Mouse (Mus musculus): Measurements from ENCODE around the gene Asxl1. TPM values are rescaled to one million over a fixed set of nuclear protein-coding genes. Genes with fewer than 3 reads are reported as not detected.

Asxl1 gene
- polyA plus RNA-seq, 2 experiments from 2014 or later: 13.9 to 20.4 TPM

GRCm38 (mm10) chr2:153444254-153445136 lies 98.9 kb downstream of the Asxl1 start:
- peak; percentile 43 for ATAC-seq

DNA sequence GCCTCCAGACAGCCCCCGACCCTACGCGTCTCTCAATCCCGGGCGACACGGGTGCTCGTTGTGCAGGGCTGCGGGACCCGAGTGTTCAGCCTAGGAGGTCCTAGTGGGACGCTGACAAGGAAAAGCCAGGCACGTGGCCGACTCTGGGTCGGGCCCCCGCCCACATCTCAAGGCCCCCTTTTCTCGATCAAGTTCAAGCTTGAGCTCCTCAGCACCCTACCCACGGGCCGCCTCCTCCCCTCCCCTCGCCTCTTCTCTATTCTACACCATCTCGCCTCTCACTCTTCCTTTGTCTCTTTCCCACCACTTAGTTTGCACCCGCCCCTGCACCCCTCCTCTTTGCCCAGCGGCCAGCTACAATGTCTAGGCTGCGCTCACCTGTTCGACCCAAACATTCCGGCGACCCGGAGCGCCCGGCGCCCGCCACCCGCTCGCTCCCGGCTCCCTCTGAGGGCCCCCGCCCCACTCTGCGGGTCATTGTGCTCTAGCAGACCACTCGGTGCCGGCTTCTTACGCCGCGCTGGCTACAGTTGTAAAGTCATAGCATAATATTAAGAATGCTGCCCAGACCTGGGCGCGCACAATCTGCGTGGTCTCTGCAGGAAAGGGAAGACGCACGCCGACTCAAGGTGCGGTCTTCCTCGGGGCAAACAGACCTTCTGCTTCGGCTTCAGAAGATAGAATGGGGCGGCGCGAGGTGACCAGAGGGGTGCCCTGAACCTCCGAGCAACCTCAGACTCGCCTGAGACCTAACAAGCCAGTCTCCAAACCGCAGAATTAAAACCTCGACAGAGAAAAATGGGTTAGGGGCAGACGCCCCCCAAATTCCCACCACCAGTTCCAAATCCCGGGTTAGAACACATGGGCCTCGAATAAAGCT lies 99.7 kb downstream of the Asxl1 start:
- ATAC-seq: no peak

DNA sequence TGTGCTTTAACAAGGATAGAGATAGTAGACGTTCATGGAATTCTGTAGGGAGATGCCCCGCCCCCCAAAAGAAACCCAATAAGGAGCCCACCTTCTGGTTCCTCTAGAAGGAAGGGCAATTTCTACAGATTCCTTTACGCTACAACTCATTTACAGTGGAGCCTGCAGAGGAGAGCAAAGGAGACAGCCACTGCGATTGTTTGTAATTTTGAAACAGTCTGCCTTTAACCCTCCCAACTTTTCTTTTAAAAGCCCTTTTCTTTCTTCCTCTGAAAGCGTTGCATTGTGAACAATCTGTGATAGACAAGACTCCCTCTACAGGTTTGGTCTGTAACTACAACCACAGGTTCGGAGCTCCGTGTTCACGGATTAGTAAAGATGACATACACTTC lies 100.4 kb downstream of the Asxl1 start:
- peak; percentile 60 for ATAC-seq

DNA sequence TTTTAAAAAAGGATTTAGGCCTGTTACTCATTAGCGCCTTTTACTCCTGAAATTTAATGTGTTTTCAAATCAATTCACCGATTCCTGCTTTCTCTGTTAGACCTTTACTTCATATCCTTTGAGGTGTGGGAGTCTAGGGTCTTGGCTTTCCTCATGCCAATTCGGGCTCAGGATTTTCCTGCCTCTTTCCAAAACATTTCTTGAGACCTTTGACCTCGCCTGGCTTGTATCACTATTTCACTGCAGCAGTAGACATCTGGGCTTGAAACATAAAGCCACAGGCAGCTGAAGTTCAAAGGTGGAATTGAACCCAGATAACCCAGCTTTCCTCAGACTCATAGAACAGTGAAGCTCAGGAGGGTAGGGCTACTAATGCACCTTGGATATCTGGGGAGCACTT lies 100.8 kb downstream of the Asxl1 start:
- ATAC-seq: no peak

GRCm38 (mm10) chr2:153447719-153448118 lies 102.1 kb downstream of the Asxl1 start:
- no peak for ATAC-seq

DNA sequence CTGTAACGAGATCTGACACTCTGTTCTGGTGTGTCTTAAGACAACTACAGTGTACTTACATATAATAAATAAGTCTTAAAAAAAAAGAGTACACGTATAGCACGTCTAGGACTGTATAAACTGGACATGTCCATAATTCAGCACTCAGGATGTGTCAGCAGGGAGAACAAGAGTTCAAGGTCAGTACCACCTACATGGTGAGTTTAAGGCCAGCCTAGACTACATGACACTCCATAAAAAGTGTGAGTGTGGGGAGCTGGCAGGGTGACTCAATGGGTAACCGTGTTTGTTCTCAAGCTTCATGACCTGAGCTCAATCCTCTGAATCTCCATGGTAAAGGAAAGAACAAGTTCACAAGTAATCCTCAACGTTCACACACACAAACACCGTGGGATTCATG lies 102.9 kb downstream of the Asxl1 start:
- ATAC-seq: no peak

Other genes starting within 250 kb of the Asxl1 start
- under 1 TPM in 1 of 2 experiments, not detected in 1; 0.97 TPM for gene Hck, start 237.4 kb upstream of the Asxl1 start, polyA plus RNA-seq (2017; shearing (Covaris generic))
- gene Tm9sf4, start 184.5 kb upstream of the Asxl1 start, polyA plus RNA-seq (2017; shearing (Covaris generic)): 10 to 100 TPM; 24.1 to 41.4 TPM
- 10 to 100 TPM; 25.3 to 25.6 TPM for gene Tspyl3, start 120.4 kb upstream of the Asxl1 start, polyA plus RNA-seq (2017; shearing (Covaris generic))
- 10 to 100 TPM; 20.9 to 26.3 TPM for gene Plagl2, start 104.4 kb upstream of the Asxl1 start, polyA plus RNA-seq (2017; shearing (Covaris generic))
- gene Pofut1, start 104.3 kb upstream of the Asxl1 start, polyA plus RNA-seq (2017; shearing (Covaris generic)): 1 to 10 TPM; 8.8 to 9.4 TPM
- 10 to 100 TPM in 1 of 2 experiments, 1 to 10 TPM in 1; 9.4 to 11.1 TPM for gene Kif3b, start 54.4 kb upstream of the Asxl1 start, polyA plus RNA-seq (2017; shearing (Covaris generic))
- gene 4930404H24Rik, start 147.0 kb downstream of the Asxl1 start, polyA plus RNA-seq (2017; shearing (Covaris generic)): not detected
- gene Nol4l, start 184.1 kb downstream of the Asxl1 start, polyA plus RNA-seq (2017; shearing (Covaris generic)): 1 to 10 TPM; 2.7 to 3.5 TPM

Measured in activated CD4-positive, CD25-positive, alpha-beta regulatory T cell, adult 4 months (primary cell).